ENCODE assay signal across 9 mouse cellular contexts in genomic region chr15:83483482-83483881, GRCm38 (mm10). TPM values are rescaled to one million over a fixed set of nuclear protein-coding genes. Genes with fewer than 3 reads are reported as not detected.
A peak's percentile ranks its signal among the peaks of the same experiment; 100 is the strongest.
DNase-seq lines count a peak whose midpoint lies in the region; ATAC-seq and TF ChIP-seq lines count a peak whose summit lies in the region.
"Had no signal": no experiment of that assay in that cellular context is flagged by ENCODE, and none has a peak within 500 bp of the region (broad histone marks: within the 10 kb centered on the region; RNA-seq: fewer than 3 reads in every experiment).

No protein-coding gene starts in this region.

- ATAC-seq in hindbrain, embryonic 13.5 days (ENCODE audit: low FRiP score), result no peak
- ATAC-seq in megakaryocyte-erythroid progenitor cell, adult 5-6 weeks (replicated peaks; ENCODE audit: low FRiP score, low TSS enrichment, poor library complexity, severe bottlenecking), result peak; percentile 68; the same call in 1 of the 2 replicates

- peaks cover 22% of the 10 kb centered on the region for H3K4me1 ChIP-seq in hindbrain, embryonic 10.5 days (replicated peaks)
- H3K4me1 ChIP-seq in hindbrain, embryonic 13.5 days (replicated peaks), result no peaks in the 10 kb centered on the region; the same call in 1 of the 2 replicates
- peaks cover 64% of the 10 kb centered on the region for H3K4me1 ChIP-seq in E14TG2a.4 (replicated peaks; ENCODE audit: low read depth, low read length)
- H3K4me1 ChIP-seq: neural tube, embryonic 13.5 days had no signal

- no peaks in the 10 kb centered on the region for H3K9me3 ChIP-seq in hindbrain, embryonic 10.5 days
- no peaks in the 10 kb centered on the region for H3K9me3 ChIP-seq in hindbrain, embryonic 13.5 days
- no peaks in the 10 kb centered on the region for H3K9me3 ChIP-seq in E14TG2a.4 (ENCODE audit: low read length)
- H3K9me3 ChIP-seq: neural tube, embryonic 13.5 days had no signal

- TF ChIP-seq CTCF in E14TG2a.4 (conservative IDR thresholded peaks at IDR 0.05; ENCODE audit: low read length), result peak; percentile 49

- peak; percentile 14 for DNase-seq in hindbrain, embryonic 10.5 days (ENCODE audit: low spot score)
- DNase-seq in c-Kit-positive CD71-positive TER-119-negative erythroid progenitor cells, embryonic 14.5 days (ENCODE audit: low read depth), result peak; percentile 57
- no peak for DNase-seq in right cerebral cortex, postnatal 10 days (ENCODE audit: low spot score in 2 of 2)
- DNase-seq in right cerebral cortex, postnatal 36 days (ENCODE audit: low spot score in 2 of 2), result no peak
- no peak for DNase-seq in cerebellum, postnatal 25 days

- H3K4me3 ChIP-seq in hindbrain, embryonic 10.5 days, result no peak overlapping the region
- no peak overlapping the region for H3K4me3 ChIP-seq in hindbrain, embryonic 13.5 days
- H3K4me3 ChIP-seq in E14TG2a.4 (replicated peaks; ENCODE audit: low read length), result no peak overlapping the region
- H3K4me3 ChIP-seq: neural tube, embryonic 13.5 days had no signal

- no peak overlapping the region for H3K27ac ChIP-seq in hindbrain, embryonic 10.5 days
- H3K27ac ChIP-seq in hindbrain, embryonic 13.5 days, result no peak overlapping the region
- H3K27ac ChIP-seq: neural tube, embryonic 13.5 days had no signal

- H3K36me3 ChIP-seq in hindbrain, embryonic 10.5 days, result peaks cover 46% of the 10 kb centered on the region
- peaks cover 58% of the 10 kb centered on the region for H3K36me3 ChIP-seq in hindbrain, embryonic 13.5 days
- H3K36me3 ChIP-seq in E14TG2a.4 (ENCODE audit: insufficient read depth, low read length), result no peaks in the 10 kb centered on the region

- 44% methylated on average over 2 of the region's 2 CpGs for WGBS in hindbrain, embryonic 10.5 days
- 47% methylated on average over 2 of the region's 2 CpGs for WGBS in hindbrain, embryonic 13.5 days

- H3K27me3 ChIP-seq in hindbrain, embryonic 10.5 days (ENCODE audit: insufficient read depth, poor library complexity, severe bottlenecking), result no peaks in the 10 kb centered on the region
- H3K27me3 ChIP-seq in hindbrain, embryonic 13.5 days, result no peaks in the 10 kb centered on the region
- no peaks in the 10 kb centered on the region for H3K27me3 ChIP-seq in E14TG2a.4 (ENCODE audit: insufficient read depth, low read length)
- H3K27me3 ChIP-seq: neural tube, embryonic 13.5 days had no signal

- H3K9ac ChIP-seq in hindbrain, embryonic 13.5 days, result no peak overlapping the region
- H3K9ac ChIP-seq: neural tube, embryonic 13.5 days had no signal

- no peak overlapping the region for H3K4me2 ChIP-seq in hindbrain, embryonic 13.5 days
- H3K4me2 ChIP-seq: neural tube, embryonic 13.5 days had no signal

RNA-seq across cellular contexts. Expression of gene Pacsin2, which starts 19.1 kb away (rescaled TPM):
- 53.3 and 57.7 TPM in 2 replicates for polyA plus RNA-seq in hindbrain, embryonic 10.5 days (2016; fragmentation: Nextera tagmentation; extraction: Ambion mirVana)
- polyA plus RNA-seq in hindbrain, embryonic 13.5 days (2015; fragmentation: Nextera tagmentation; extraction: Ambion mirVana), result 27.8 and 29.5 TPM in 2 replicates
- total RNA-seq in megakaryocyte-erythroid progenitor cell, adult 5-6 weeks (2014; fragmentation: Nextera tagmentation), result 86.5 and 107 TPM in 2 replicates
- total RNA-seq in megakaryocyte-erythroid progenitor cell, adult 5-6 weeks (2017), result 123 and 138 TPM in 2 replicates

RNA-seq across cellular contexts. Expression of gene Ttll1, which starts 27.2 kb away (rescaled TPM):
- polyA plus RNA-seq in hindbrain, embryonic 10.5 days (2016; fragmentation: Nextera tagmentation; extraction: Ambion mirVana), result 38.0 and 50.4 TPM in 2 replicates
- polyA plus RNA-seq in hindbrain, embryonic 13.5 days (2015; fragmentation: Nextera tagmentation; extraction: Ambion mirVana), result 112 and 113 TPM in 2 replicates
- total RNA-seq in megakaryocyte-erythroid progenitor cell, adult 5-6 weeks (2014; fragmentation: Nextera tagmentation), result 9.5 and 18.0 TPM in 2 replicates
- total RNA-seq in megakaryocyte-erythroid progenitor cell, adult 5-6 weeks (2017), result 9.2 and 9.5 TPM in 2 replicates

RNA-seq across cellular contexts. Expression of gene Bik, which starts 43.2 kb away (rescaled TPM):
- polyA plus RNA-seq in hindbrain, embryonic 10.5 days (2016; fragmentation: Nextera tagmentation; extraction: Ambion mirVana), result 2.2 and 4.1 TPM in 2 replicates
- 0.63 and 1.5 TPM in 2 replicates for polyA plus RNA-seq in hindbrain, embryonic 13.5 days (2015; fragmentation: Nextera tagmentation; extraction: Ambion mirVana)
- 0.37 and 1.7 TPM in 2 replicates for total RNA-seq in megakaryocyte-erythroid progenitor cell, adult 5-6 weeks (2014; fragmentation: Nextera tagmentation)
- total RNA-seq in megakaryocyte-erythroid progenitor cell, adult 5-6 weeks (2017), result not detected in 2 replicates

Comparison
In these comparisons a context has a peak if more than half of its experiments do, and no peak if none do; other contexts are left out.
1. DNase-seq: peak in hindbrain, embryonic 10.5 days (single experiment) and c-Kit-positive CD71-positive TER-119-negative erythroid progenitor cells, embryonic 14.5 days (single experiment); none in right cerebral cortex, postnatal 10 days (0 of 2), right cerebral cortex, postnatal 36 days (0 of 2) and cerebellum, postnatal 25 days (0 of 2).